Mouse (Mus musculus): Measurements from ENCODE around the gene Sipa1l1. TPM values are rescaled to one million over a fixed set of nuclear protein-coding genes. Genes with fewer than 3 reads are reported as not detected.

The Sipa1l1 gene
- polyA plus RNA-seq, 1 experiment from 2014 or later: 34.0 TPM

DNA sequence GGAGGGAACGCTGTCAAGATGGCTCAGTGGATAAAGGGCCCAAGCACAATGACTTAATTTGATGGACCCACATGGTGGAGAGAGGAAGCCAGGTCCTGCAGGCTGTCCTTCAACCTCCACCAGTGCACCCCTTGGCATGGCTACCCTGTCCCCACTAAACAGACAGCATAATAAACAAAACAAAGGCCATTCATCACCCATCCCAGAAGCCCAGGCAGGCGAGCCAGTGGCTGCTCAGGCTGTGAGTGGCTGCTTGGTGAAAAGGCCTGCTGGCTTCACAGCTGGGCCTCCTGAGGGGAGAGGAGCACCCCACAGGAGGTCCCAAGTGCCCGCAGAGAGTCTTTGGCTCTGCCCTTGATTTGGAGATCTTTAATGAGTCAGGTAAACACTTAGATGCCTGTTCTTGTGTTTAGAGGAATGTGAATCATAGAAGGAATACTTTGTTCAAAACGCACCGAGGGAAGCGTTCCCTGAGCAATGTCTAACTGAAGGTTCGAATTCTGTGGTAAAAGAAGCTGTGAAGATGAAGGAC lies 27.6 kb downstream of the Sipa1l1 start:
- 26% methylated on average over 7 of the region's 7 CpGs for WGBS
- Histone ChIP-seq H3K9me3 (no peaks in the 10 kb centered on the region), H3K27ac (replicated peaks) (no peak overlapping the region), H3K27me3 (replicated peaks; ENCODE audit: low read depth, poor library complexity, severe bottlenecking) (no peaks in the 10 kb centered on the region), H3K4me3 (no peak overlapping the region), H3K36me3 (replicated peaks) (peaks cover 7% of the 10 kb centered on the region; the same call in 1 of the 2 replicates), H3K4me1 (peaks cover 52% of the 10 kb centered on the region)
- DNase-seq (ENCODE audit: low spot score): peak; percentile 7

DNA sequence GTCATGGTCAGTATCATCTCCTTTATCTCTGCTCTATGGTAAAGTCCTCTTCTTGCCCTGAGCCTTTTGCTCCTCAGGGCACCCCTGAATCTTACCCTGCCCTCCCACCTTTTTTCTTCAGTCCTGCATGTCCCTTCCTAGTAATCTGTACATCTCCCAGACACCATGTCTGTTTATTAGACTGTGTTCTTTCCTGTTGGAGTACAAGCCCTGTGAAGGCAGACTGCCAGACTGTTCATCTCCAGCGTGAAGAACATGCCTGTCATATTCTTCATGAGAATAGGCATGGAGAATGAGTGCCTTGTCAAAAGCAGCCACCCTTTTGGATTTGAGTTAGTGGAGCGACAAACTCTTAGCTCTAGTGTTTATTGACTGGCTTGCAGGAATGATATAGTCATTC lies 28.1 kb downstream of the Sipa1l1 start:
- Histone ChIP-seq H3K36me3 (replicated peaks) (peaks cover 7% of the 10 kb centered on the region; the same call in 1 of the 2 replicates), H3K4me3 (no peak overlapping the region), H3K27me3 (replicated peaks; ENCODE audit: low read depth, poor library complexity, severe bottlenecking) (no peaks in the 10 kb centered on the region), H3K9me3 (no peaks in the 10 kb centered on the region), H3K27ac (replicated peaks) (no peak overlapping the region), H3K4me1 (peaks cover 50% of the 10 kb centered on the region)
- WGBS: 80% methylated on average over 2 of the region's 2 CpGs
- DNase-seq (ENCODE audit: low spot score): peak; percentile 5

DNA sequence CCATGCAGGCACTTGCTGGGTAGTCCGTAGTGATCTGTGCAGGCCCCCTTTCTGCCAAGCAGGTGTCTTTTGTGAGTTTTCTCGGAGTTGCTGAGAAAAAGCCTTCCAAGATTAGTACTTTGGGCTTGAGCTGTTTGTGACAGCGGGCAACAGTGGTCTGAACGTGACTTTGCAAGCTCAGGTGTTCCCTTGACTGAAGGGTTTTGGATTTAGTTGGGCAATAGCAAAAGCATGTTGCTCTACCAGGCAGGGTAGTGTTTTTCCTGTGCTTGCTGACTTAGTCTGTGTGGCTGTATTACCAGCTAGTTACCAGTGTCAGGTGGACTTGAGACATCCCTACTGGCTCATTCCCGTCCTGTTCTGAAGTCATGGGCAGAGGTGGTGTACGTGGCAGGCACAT lies 30.2 kb downstream of the Sipa1l1 start:
- H3K4me1 ChIP-seq: peaks cover 31% of the 10 kb centered on the region
- H3K9me3 ChIP-seq: no peaks in the 10 kb centered on the region
- 93% methylated on average over 6 of the region's 6 CpGs for WGBS
- peaks cover 7% of the 10 kb centered on the region; the same call in 1 of the 2 replicates for H3K36me3 ChIP-seq (replicated peaks)
- H3K27me3 ChIP-seq (replicated peaks; ENCODE audit: low read depth, poor library complexity, severe bottlenecking): no peaks in the 10 kb centered on the region
- H3K4me3 ChIP-seq: no peak overlapping the region
- no peak overlapping the region for H3K27ac ChIP-seq (replicated peaks)
- peak; percentile 4 for DNase-seq (ENCODE audit: low spot score)

DNA sequence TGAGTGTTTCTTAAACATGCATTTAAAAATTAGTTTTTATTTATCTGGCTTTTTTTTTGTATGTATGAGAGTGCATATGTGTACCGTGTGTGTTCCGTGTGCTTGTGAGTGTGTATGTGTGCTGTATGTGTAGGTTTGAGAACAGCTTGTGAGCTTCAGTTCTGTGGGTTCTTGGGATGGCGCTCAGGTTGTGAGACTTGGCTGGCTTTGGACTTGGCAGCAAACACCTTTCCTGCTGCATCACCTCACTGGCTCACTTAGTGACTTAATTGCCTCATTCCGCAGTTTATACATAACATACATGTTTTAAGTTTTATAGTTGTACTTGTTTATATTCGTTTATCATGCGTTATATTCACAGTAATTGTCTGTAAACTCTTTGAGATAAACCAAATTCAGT lies 35.0 kb downstream of the Sipa1l1 start:
- peaks cover 7% of the 10 kb centered on the region; the same call in 1 of the 2 replicates for H3K36me3 ChIP-seq (replicated peaks)
- no peak overlapping the region for H3K27ac ChIP-seq (replicated peaks)
- WGBS: 90% methylated on average over 6 of the region's 6 CpGs
- no peaks in the 10 kb centered on the region for H3K27me3 ChIP-seq (replicated peaks; ENCODE audit: low read depth, poor library complexity, severe bottlenecking)
- no peak overlapping the region for H3K4me3 ChIP-seq
- no peak for DNase-seq (ENCODE audit: low spot score)
- no peaks in the 10 kb centered on the region for H3K9me3 ChIP-seq
- H3K4me1 ChIP-seq: no peaks in the 10 kb centered on the region; the same call in 1 of the 2 replicates

DNA sequence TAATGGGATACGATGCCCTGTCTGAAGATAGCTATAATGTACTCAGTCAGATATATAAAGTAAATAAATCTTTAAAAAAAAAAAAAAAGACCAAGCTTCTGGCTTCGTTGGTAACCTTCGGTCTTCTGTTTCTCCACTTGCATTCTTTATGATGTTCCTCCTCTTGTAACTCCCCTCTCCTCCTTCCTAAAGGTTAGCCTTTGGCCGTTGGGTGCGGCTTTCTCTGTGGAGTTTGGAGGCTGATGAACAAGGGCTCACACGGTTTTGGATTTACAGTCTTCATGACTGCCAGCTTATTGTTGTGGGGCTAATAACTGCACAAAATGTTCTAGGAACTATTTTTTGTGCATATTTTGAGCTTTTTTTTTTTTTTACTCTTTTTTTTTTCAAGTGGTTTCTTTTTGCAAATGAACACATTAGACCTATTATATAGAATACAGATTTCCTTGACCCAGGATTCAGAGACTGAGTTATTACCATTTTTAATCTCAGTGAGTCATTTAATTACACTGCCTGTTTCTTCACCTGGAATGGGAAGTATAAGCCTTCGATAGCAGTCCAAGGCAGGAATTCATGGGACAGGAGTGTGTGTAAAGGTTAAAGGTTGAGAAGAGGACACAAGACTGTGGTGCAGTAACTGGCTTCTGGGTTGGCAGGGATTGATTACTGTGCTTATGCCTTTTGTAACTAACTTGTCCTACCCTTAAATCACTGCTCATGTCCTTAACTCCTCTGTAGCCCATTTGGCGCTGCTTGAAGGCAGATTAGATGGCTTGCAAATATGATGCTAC lies 37.9 kb downstream of the Sipa1l1 start:
- no peak overlapping the region for H3K27ac ChIP-seq (replicated peaks)
- no peaks in the 10 kb centered on the region for H3K36me3 ChIP-seq (replicated peaks)
- WGBS: 89% methylated on average over 8 of the region's 8 CpGs
- H3K9me3 ChIP-seq: no peaks in the 10 kb centered on the region
- peaks cover under 1% of the 10 kb centered on the region; the same call in 1 of the 2 replicates for H3K4me1 ChIP-seq
- no peaks in the 10 kb centered on the region for H3K27me3 ChIP-seq (replicated peaks; ENCODE audit: low read depth, poor library complexity, severe bottlenecking)
- no peak for DNase-seq (ENCODE audit: low spot score)
- H3K4me3 ChIP-seq: no peak overlapping the region

DNA sequence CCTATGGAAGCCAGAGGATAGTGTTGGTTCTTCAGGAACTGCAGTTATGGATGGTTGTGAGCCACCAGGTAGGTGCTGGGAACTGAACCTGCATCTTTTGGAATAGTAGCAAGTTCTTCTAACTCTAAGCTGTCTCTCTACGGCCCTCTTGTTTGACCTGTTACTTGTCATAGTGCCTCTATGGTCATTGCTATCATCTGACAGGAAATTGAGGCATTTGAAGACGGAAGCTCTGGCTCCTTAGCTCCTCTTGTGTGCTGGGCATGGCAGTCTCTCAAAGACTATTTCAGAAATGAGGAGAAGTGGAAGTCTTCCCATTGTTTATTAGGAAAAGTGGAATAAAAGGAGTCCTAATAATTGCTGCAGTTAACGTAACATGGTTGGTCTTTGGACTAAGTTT lies 38.9 kb downstream of the Sipa1l1 start:
- WGBS: 85% methylated on average over 3 of the region's 3 CpGs
- H3K4me1 ChIP-seq: peaks cover 9% of the 10 kb centered on the region
- peak; percentile 3 for DNase-seq (ENCODE audit: low spot score)

DNA sequence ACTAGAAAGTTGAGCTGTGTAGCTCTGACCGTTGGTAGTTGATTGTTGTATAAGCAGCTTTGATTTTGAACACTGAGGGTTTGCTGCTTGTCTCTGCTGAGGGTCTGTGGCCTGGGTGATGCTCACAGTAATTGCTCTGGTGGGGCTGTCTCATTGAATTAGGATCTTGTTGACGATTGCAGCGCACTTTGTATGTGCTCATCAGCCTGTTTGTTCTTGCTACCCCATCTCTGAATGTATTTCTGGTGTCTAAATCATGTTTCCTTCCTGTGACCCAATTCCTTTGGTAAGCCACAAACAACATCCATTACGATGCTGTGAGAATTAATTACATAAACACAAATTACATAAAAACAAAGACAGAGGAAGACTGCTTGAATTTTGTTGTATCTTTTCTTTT lies 39.5 kb downstream of the Sipa1l1 start:
- DNase-seq (ENCODE audit: low spot score): peak; percentile 7
- H3K4me1 ChIP-seq: peaks cover 14% of the 10 kb centered on the region
- no peaks in the 10 kb centered on the region for H3K27me3 ChIP-seq (replicated peaks; ENCODE audit: low read depth, poor library complexity, severe bottlenecking)
- H3K36me3 ChIP-seq (replicated peaks): no peaks in the 10 kb centered on the region
- H3K9me3 ChIP-seq: 0 out of 2 replicates have a peak, but pooled peaks cover under 1% of the 10 kb centered on the region
- no peak overlapping the region for H3K4me3 ChIP-seq
- 79% methylated on average over 4 of the region's 4 CpGs for WGBS
- H3K27ac ChIP-seq (replicated peaks): no peak overlapping the region

More for the DNA sequence above, 38.9 kb downstream of the Sipa1l1 start:
- H3K36me3 ChIP-seq (replicated peaks): no peaks in the 10 kb centered on the region
- no peaks in the 10 kb centered on the region for H3K27me3 ChIP-seq (replicated peaks; ENCODE audit: low read depth, poor library complexity, severe bottlenecking)
- H3K9me3 ChIP-seq: no peaks in the 10 kb centered on the region
- no peak overlapping the region for H3K4me3 ChIP-seq
- H3K27ac ChIP-seq (replicated peaks): no peak overlapping the region

DNA sequence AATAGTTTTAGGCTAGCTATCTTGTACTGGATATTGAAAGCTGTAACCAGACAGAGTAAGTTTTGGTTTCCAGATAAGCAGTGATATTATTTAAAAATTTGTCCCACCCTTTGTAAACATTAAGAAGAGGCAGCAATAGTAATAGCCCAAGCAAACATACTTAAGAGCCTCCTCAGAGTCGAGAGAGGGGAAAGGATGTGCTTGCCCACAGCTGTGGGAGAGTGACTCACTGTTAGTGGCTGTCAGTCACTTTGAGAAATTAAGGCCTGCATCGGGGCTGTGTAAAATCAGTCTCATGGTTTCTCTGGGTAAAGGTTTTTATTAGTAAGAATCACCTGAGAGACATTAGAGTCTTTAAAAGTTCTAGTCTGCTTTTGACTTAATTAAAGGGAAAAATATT lies 40.6 kb downstream of the Sipa1l1 start:
- Histone ChIP-seq H3K4me3 (no peak overlapping the region), H3K36me3 (replicated peaks) (peaks cover 7% of the 10 kb centered on the region), H3K27ac (replicated peaks) (no peak overlapping the region), H3K27me3 (replicated peaks; ENCODE audit: low read depth, poor library complexity, severe bottlenecking) (no peaks in the 10 kb centered on the region), H3K9me3 (0 out of 2 replicates have a peak, but pooled peaks cover 5% of the 10 kb centered on the region), H3K4me1 (peaks cover 17% of the 10 kb centered on the region)
- no peak for DNase-seq (ENCODE audit: low spot score)
- WGBS: 69% methylated on average over 2 of the region's 2 CpGs

DNA sequence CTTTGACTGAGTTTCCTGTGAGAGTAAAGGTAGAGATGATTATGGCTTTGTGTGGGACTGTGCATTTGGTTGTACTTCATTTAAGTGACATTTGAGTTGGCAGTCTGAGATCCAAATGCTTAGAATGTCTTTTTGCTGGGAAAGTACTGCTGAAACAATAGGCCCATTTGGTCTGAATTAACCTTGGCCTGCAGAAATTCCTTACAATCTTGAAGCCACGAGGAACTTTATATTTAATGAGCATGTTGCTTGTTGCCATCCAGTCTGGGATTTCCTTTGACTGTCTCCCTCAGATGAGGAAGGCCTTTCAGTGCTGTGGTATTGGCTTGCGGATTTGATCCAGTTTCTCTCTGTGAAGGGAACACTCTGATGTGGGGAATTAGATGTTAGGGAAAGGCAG lies 43.9 kb downstream of the Sipa1l1 start:
- 0 out of 2 replicates have a peak, but pooled peaks cover 5% of the 10 kb centered on the region for H3K9me3 ChIP-seq
- peaks cover 7% of the 10 kb centered on the region for H3K36me3 ChIP-seq (replicated peaks)
- H3K4me1 ChIP-seq: peaks cover 44% of the 10 kb centered on the region
- 48% methylated on average over 2 of the region's 2 CpGs for WGBS
- H3K27ac ChIP-seq (replicated peaks): 0 out of 2 replicates have a peak overlapping the region, but pooled peaks have one; percentile 21
- H3K27me3 ChIP-seq (replicated peaks; ENCODE audit: low read depth, poor library complexity, severe bottlenecking): no peaks in the 10 kb centered on the region
- no peak for DNase-seq (ENCODE audit: low spot score)
- H3K4me3 ChIP-seq: no peak overlapping the region

DNA sequence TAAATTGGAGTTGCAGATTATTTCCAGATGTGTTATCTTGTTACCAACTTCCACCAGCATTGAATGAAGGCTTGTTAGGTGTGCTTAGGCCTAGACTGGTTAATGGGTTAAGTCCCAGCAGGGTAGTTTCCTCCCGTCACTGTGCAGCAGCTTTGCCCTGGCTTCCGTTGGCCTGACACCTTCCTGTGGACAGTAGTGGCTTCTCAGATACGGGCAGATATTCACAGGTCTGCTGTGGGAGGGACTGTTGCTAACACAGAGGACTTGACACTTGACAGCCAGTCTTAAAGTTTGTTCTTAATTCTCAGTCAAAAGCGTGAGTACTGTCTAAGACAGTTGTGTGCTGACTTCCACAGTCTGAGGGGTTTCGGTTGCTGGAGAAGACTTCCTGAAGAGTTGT lies 45.8 kb downstream of the Sipa1l1 start:
- no peak overlapping the region for H3K4me3 ChIP-seq
- no peak overlapping the region for H3K27ac ChIP-seq (replicated peaks)
- peaks cover 58% of the 10 kb centered on the region for H3K4me1 ChIP-seq
- WGBS: 47% methylated on average over 5 of the region's 5 CpGs
- 0 out of 2 replicates have a peak, but pooled peaks cover 5% of the 10 kb centered on the region for H3K9me3 ChIP-seq
- DNase-seq (ENCODE audit: low spot score): peak; percentile 24
- H3K36me3 ChIP-seq (replicated peaks): peaks cover 7% of the 10 kb centered on the region
- H3K27me3 ChIP-seq (replicated peaks; ENCODE audit: low read depth, poor library complexity, severe bottlenecking): no peaks in the 10 kb centered on the region

DNA sequence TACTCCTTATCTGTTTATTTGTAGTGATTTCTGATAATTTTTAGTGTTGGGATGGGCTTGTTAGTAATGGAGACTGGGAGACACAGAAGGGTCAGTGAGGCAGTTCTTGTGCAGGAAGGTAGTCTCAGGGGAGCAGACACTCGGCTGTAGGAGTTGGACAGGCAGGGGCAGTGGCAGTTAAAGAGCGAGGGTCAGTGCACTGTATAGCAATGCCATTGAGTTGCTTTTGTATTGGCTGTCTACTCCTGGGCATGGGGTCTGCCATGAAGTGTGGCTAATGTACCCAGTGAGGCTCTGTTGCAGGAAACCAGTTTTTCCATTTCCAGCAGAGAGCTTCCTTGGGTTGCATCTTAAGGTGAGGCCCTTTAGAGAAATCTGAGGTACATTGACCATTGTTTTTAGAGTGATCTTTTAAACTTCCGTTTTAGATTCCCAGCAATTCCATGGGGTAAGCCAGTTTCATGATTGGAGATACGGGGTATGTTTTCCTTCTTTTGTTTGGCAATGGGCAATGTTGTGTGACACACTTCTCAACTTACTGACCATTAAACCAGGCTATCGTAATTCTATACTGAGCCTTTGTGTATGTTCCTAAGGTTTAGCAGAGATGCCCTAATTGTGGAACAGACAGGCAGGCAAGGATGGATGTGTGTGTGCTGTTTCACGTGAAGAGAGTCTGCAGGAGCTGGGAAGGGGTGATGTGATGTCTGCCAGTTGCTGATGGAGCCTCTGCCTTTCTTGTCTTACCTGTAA lies 47.9 kb downstream of the Sipa1l1 start:
- no peak for DNase-seq (ENCODE audit: low spot score)
- no peak overlapping the region for H3K4me3 ChIP-seq
- 0 out of 2 replicates have a peak, but pooled peaks cover 5% of the 10 kb centered on the region for H3K9me3 ChIP-seq
- no peak overlapping the region for H3K27ac ChIP-seq (replicated peaks)
- WGBS: 62% methylated on average over 6 of the region's 6 CpGs
- no peaks in the 10 kb centered on the region for H3K27me3 ChIP-seq (replicated peaks; ENCODE audit: low read depth, poor library complexity, severe bottlenecking)
- H3K4me1 ChIP-seq: peaks cover 62% of the 10 kb centered on the region
- peaks cover 7% of the 10 kb centered on the region for H3K36me3 ChIP-seq (replicated peaks)

DNA sequence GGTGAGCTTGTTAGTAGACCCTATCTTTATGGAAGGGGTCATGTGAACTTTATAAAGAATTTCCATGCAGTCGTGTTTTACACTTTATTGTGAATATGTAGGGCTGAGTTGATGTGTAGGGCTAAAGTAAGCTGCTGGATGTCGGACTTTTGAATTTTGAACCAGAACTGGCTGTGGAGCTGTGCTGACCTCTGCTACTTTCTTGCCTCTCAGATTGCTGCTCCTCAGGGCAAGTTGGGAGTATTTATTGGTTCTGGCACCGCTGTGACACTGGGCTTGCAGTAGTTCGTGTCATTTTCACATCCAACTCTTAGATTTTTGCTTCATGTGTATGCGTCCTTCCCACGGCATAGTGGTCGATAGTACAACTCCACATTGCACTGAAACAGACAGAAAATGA lies 49.1 kb downstream of the Sipa1l1 start:
- no peak for DNase-seq (ENCODE audit: low spot score)

More for the DNA sequence above, 49.1 kb downstream of the Sipa1l1 start:
- Histone ChIP-seq H3K27me3 (replicated peaks; ENCODE audit: low read depth, poor library complexity, severe bottlenecking) (no peaks in the 10 kb centered on the region), H3K4me3 (no peak overlapping the region), H3K36me3 (replicated peaks) (peaks cover 7% of the 10 kb centered on the region), H3K4me1 (peaks cover 51% of the 10 kb centered on the region), H3K9me3 (0 out of 2 replicates have a peak, but pooled peaks cover 5% of the 10 kb centered on the region), H3K27ac (replicated peaks) (no peak overlapping the region)
- WGBS: 90% methylated on average over 7 of the region's 7 CpGs
